Mouse (Mus musculus) ZHBTc4 (cell line): Measurements from ENCODE around the gene Cir1.

Experiments
- DNase-seq: peaks from one replicate; pipeline ENCODE4 v3.0.0-alpha.2; 2011; ENCODE audit warnings: low read depth, low spot score

Cir1 gene

GRCm38 (mm10) chr2:73312152-73313116, at the start of gene Cir1, which contains the start of gene Scrn3:
Gene Cir1 (minus strand): TSS chr2:73312701.
Gene Scrn3 (plus strand): TSS chr2:73312601.
- peak; percentile 99 for DNase-seq

- no peak for DNase-seq
Observed at GRCm38 (mm10) chr2:73360536-73360935, 48.0 kb upstream of the Cir1 start.

GRCm38 (mm10) chr2:73359941-73360340, 47.4 kb upstream of the Cir1 start:
- no peak for DNase-seq

- DNase-seq: peak; percentile 31
Observed at GRCm38 (mm10) chr2:73357004-73357403, 44.5 kb upstream of the Cir1 start.

- no peak for DNase-seq
Observed at GRCm38 (mm10) chr2:73351927-73352374, 39.5 kb upstream of the Cir1 start.

GRCm38 (mm10) chr2:73351496-73351895, 39.0 kb upstream of the Cir1 start:
- no peak for DNase-seq

GRCm38 (mm10) chr2:73348221-73348620, 35.7 kb upstream of the Cir1 start:
- no peak for DNase-seq

- DNase-seq: no peak
Observed at GRCm38 (mm10) chr2:73347766-73348165, 35.3 kb upstream of the Cir1 start.

- DNase-seq: no peak
Observed at GRCm38 (mm10) chr2:73347136-73347535, 34.6 kb upstream of the Cir1 start.

GRCm38 (mm10) chr2:73346345-73347086, 34.0 kb upstream of the Cir1 start:
- no peak for DNase-seq

- no peak for DNase-seq
Observed at GRCm38 (mm10) chr2:73345204-73345603, 32.7 kb upstream of the Cir1 start.

GRCm38 (mm10) chr2:73343701-73344100, 31.2 kb upstream of the Cir1 start:
- DNase-seq: no peak

- no peak for DNase-seq
Observed at GRCm38 (mm10) chr2:73338415-73338814, 25.9 kb upstream of the Cir1 start.

GRCm38 (mm10) chr2:73335949-73336348, 23.4 kb upstream of the Cir1 start:
- DNase-seq: no peak

GRCm38 (mm10) chr2:73325871-73326270, 13.4 kb upstream of the Cir1 start:
- no peak for DNase-seq

- peak; percentile 66 for DNase-seq
Observed at GRCm38 (mm10) chr2:73322991-73323390, 10.5 kb upstream of the Cir1 start.

GRCm38 (mm10) chr2:73319218-73319617, 6.7 kb upstream of the Cir1 start:
- no peak for DNase-seq

GRCm38 (mm10) chr2:73317426-73317825, 4.9 kb upstream of the Cir1 start:
- DNase-seq: no peak

- DNase-seq: no peak
Observed at GRCm38 (mm10) chr2:73314311-73314710, 1.8 kb upstream of the Cir1 start.

- DNase-seq: peak; percentile 56
Observed at GRCm38 (mm10) chr2:73313117-73313501, 608 bp upstream of the Cir1 start.

GRCm38 (mm10) chr2:73306006-73306405, 6.5 kb downstream of the Cir1 start:
- no peak for DNase-seq

- no peak for DNase-seq
Observed at GRCm38 (mm10) chr2:73304506-73304905, 8.0 kb downstream of the Cir1 start.
